Mouse (Mus musculus): ENCODE results near the gene Gm48552.

DNA sequence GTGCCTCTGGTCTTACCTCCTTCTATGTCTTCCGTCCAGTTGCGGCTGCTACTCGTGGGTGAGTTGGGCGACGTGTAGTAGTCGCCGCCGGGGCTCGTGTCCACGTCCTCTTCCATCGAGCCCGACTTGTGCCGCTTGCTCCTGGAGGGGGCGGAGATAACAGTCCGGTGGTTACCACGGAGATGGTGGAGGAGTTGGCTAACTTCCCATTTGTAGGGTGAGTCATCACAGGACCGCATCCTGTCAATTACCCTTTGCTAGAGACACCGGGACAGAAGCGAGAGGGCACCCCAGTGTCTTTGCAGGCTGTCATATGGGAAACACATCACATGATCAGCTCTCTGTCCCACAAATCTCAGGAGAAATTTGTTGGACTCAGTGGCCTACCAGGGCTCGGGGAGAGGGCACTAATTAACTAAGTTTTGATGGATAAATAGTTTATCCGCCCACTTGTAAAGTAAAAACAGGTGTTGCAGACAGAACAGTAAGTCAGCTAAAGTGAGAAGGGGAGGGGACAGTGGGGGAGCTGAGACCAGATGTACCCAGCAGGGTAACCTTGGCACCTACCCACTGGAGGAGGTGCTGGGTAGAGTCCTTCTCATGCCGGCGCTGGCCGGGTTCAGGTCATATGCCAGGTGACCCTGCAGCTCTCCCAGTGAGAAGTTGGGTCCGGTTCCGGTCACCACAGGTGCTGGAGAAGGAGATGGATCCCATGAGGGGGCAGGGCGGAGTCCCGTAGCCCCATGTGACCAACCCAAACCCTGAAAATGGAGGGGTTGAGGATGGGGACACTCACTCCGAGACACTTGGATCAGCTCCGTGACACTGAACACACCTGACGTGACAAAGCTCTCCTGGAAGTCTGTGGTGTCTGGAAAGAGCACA lies 19.0 kb downstream of the Gm48552 start:
- TF ChIP-seq POLR2A (IDR thresholded peaks at IDR 0.05; ENCODE audit: low read depth, low read length) (no peak), CTCF (conservative IDR thresholded peaks at IDR 0.05; ENCODE audit: insufficient read depth, insufficient read length, low read depth, low read length) (no peak)

Measured in kidney, adult 2 months (tissue).